Mouse (Mus musculus) intestine, embryonic 16.5 days (tissue): ENCODE data around the gene Olfr455. TPM values are rescaled to one million over a fixed set of nuclear protein-coding genes. Genes with fewer than 3 reads are reported as not detected.

Experiments used
- ATAC-seq: fragments of 200-750 bp; cut with Nextera tagmentation; 2 replicates; pipeline ENCODE4 v1.8.0; 2017; ENCODE audit warnings: moderate TSS enrichment, moderate library complexity
- H3K27ac ChIP-seq: fragments of 300-500 bp; sonication (generic); 2 replicates; pipeline ENCODE4 v1.5.1; 2014; ENCODE audit warnings: mild to moderate bottlenecking, low read length
- H3K27me3 ChIP-seq: fragments of 300-500 bp; sonication (generic); replicated peaks from 2 replicates; pipeline ENCODE4 v1.6.1; 2014; ENCODE audit warnings: low read length, control low read depth, mixed read lengths; ENCODE audit not compliant: control insufficient read depth, insufficient read depth
- H3K36me3 ChIP-seq: fragments of 300-500 bp; sonication (generic); 2 replicates; pipeline ENCODE4 v1.6.1; 2014; ENCODE audit warnings: low read length, control low read depth; ENCODE audit not compliant: control insufficient read depth, insufficient read depth
- H3K4me1 ChIP-seq: fragments of 300-500 bp; sonication (generic); 2 replicates; pipeline ENCODE4 v1.6.1; 2014; ENCODE audit warnings: low read length, control low read depth, mixed read lengths; ENCODE audit not compliant: control insufficient read depth, insufficient read depth
- H3K4me2 ChIP-seq: fragments of 300-500 bp; sonication (generic); 2 replicates; pipeline ENCODE4 v1.6.1; 2014; ENCODE audit warnings: low read depth, low read length, control low read depth
- H3K4me3 ChIP-seq: fragments of 300-500 bp; sonication (generic); 2 replicates; pipeline ENCODE4 v1.5.1; 2014; ENCODE audit warnings: mild to moderate bottlenecking, low read length
- H3K9ac ChIP-seq: fragments of 300-500 bp; sonication (generic); 2 replicates; pipeline ENCODE4 v1.6.1; 2014; ENCODE audit warnings: low read depth, low read length
- H3K9me3 ChIP-seq: fragments of 300-500 bp; sonication (generic); 2 replicates; pipeline ENCODE4 v1.6.1; 2016; ENCODE audit warnings: low read length, control low read depth; ENCODE audit not compliant: control insufficient read depth
- WGBS: fragments of 180-500 bp; shearing (Covaris S2); extraction: QIAGEN DNeasy Blood & Tissue Kit; methylation state at CpG from one replicate; pipeline ENCODE4 v1.1.7; 2014; 5-methylcytosine and 5-hydroxymethylcytosine counted together
- polyA plus RNA-seq: library from polyadenylated mRNA; unstranded; fragments of >200 nt; fragmentation: Nextera tagmentation; extraction: Ambion mirVana; gene quantifications from 2 replicates; pipeline ENCODE4 v1.2.1, GENCODE M21; 2015

Gene Olfr455
- polyA plus RNA-seq, 1 experiment from 2014 or later, result not detected

DNA sequence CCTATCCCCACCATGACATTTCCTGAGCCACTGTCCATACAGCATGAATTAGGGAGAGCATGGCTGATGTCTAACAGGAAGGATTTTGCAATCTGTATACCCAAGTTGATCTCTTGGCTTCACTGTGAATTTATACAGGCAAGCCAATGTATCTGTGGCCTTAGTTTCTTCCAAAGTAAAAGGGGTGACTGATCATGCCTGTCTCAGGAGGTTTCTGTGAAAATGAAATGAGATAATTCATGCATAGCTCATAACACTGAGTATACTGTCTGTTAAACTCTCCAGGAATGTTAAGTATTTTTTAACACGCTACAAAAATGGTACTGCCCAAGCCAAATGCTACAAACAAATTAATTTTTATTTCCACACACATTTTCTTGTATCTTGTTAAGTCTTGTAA, 33.9 kb downstream of the Olfr455 start:
- no peaks in the 10 kb centered on the region for H3K27me3 ChIP-seq
- 52% methylated on average over 1 of the region's 1 CpGs for WGBS
- ATAC-seq, result no peak
- no peaks in the 10 kb centered on the region for H3K9me3 ChIP-seq
- H3K4me3 ChIP-seq, result no peak overlapping the region
- H3K4me1 ChIP-seq, result no peaks in the 10 kb centered on the region
- no peak overlapping the region for H3K9ac ChIP-seq
- no peak overlapping the region for H3K27ac ChIP-seq
- H3K4me2 ChIP-seq, result no peak overlapping the region
- H3K36me3 ChIP-seq, result no peaks in the 10 kb centered on the region

DNA sequence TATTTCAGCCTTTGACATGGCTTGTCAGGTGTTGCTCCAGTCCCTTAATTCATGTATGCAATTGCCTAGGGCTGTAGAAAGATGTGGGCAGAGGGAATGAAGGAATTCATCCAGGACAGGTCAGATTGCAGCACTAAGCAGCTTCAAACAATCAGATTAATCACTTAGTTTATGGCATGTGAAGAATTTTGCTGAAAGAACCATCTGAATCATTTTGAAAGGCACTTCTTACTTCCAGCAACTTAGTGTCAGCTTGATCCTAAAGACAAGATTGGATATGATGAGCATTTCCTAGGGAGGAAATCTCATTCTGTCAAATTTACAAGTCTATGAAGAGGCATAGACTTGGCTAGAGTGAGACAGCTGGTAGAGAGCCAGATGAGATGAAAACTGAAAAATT, 38.1 kb downstream of the Olfr455 start:
- H3K4me1 ChIP-seq, result no peaks in the 10 kb centered on the region
- no peaks in the 10 kb centered on the region for H3K27me3 ChIP-seq
- H3K36me3 ChIP-seq, result no peaks in the 10 kb centered on the region
- H3K4me2 ChIP-seq, result no peak overlapping the region
- no peak for ATAC-seq
- no peaks in the 10 kb centered on the region for H3K9me3 ChIP-seq
- no peak overlapping the region for H3K4me3 ChIP-seq
- no peak overlapping the region for H3K27ac ChIP-seq
- H3K9ac ChIP-seq, result no peak overlapping the region

DNA sequence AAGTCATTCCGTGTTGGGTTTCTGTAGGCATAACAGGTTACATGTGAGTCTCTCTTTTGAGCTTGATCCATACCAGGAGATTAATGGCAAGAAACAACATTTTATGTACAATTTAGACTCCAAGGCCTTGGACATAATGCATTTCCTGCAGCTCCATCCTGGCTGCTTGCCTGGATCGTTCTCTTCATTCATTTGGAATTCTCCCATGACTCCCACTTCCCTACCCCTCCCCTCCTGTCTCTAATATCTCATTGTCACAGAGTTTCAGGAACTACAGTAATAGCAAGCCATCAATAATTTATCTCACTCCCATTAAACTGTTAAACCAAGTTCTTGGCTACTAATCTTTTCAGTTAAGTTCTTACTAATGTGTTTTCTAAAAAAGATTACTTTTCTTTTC, 43.9 kb downstream of the Olfr455 start:
- H3K4me2 ChIP-seq, result no peak overlapping the region
- H3K9ac ChIP-seq, result no peak overlapping the region
- H3K9me3 ChIP-seq, result no peaks in the 10 kb centered on the region
- ATAC-seq, result no peak
- no peaks in the 10 kb centered on the region for H3K27me3 ChIP-seq
- H3K27ac ChIP-seq, result no peak overlapping the region
- H3K4me1 ChIP-seq, result no peaks in the 10 kb centered on the region
- no peaks in the 10 kb centered on the region for H3K36me3 ChIP-seq
- 63% methylated on average over 2 of the region's 2 CpGs for WGBS
- no peak overlapping the region for H3K4me3 ChIP-seq

DNA sequence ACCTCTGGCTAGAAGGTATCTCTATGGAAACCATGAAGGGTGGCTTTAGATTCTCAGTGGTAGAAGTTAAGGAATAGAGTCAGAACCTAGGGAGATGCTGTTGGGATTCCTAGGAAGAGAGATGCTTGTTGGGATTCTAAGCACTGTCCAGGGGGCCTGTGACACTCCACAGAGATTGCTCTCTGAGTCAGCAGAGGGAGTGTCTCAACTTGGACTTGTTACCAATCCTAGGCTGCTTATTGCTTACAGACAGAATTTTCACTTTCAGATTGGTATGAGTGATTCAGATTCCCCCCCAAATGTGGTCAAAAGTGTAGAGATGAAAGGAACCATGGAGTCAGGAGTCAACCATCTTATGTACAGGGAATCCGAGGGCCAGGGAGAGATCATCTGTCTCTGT, 57.7 kb downstream of the Olfr455 start:
- no peaks in the 10 kb centered on the region for H3K36me3 ChIP-seq
- no peak overlapping the region for H3K27ac ChIP-seq
- no peaks in the 10 kb centered on the region for H3K27me3 ChIP-seq
- H3K4me3 ChIP-seq, result no peak overlapping the region
- H3K9me3 ChIP-seq, result no peaks in the 10 kb centered on the region
- 76% methylated on average over 1 of the region's 1 CpGs for WGBS
- no peak for ATAC-seq
- H3K9ac ChIP-seq, result no peak overlapping the region
- no peak overlapping the region for H3K4me2 ChIP-seq
- no peaks in the 10 kb centered on the region for H3K4me1 ChIP-seq

DNA sequence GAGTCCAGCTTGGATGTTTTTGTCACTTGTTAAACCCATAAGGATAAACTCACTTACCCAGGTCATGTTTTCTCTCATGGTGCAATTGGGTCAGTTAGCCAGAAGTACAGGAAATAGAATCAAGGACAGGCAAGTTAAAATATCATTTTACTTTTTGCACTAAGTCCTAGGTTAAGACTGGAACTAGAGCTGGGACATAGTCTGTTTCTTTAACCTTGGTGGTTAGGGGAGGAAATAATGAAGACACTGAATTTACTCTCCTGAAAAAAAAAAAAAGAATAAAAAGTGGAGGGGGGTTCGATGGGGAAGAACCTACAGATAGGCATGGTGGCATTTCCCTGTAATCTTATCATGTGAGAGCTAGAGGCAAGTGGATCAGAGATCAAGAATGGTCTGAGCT, 60.3 kb downstream of the Olfr455 start, which contains the start of gene Olfr456:
Gene Olfr456 (minus strand): TSS at position 101 of the 400 bp plus-strand sequence.
- Histone ChIP-seq H3K4me2 (no peak within 1 kb of the TSS), H3K27me3 (no peaks in the 10 kb centered on the region), H3K9me3 (no peaks in the 10 kb centered on the region), H3K36me3 (no peaks in the 10 kb centered on the region), H3K9ac (no peak within 1 kb of the TSS), H3K4me1 (no peaks in the 10 kb centered on the region), H3K4me3 (no peak within 1 kb of the TSS), H3K27ac (no peak within 1 kb of the TSS)
- WGBS, result 88% methylated on average over 1 of the region's 1 CpGs
- ATAC-seq, result no peak

Other genes with a start within 250 kb of the Olfr455 start
- 0.12 and 0.21 TPM in 2 replicates for gene Fam131b, start 222.9 kb downstream of the Olfr455 start, polyA plus RNA-seq
- 83.5 and 86.5 TPM in 2 replicates for gene Zyx, start 198.0 kb downstream of the Olfr455 start, polyA plus RNA-seq
- 10.0 and 11.3 TPM in 2 replicates for gene Epha1, start 174.3 kb downstream of the Olfr455 start, polyA plus RNA-seq
- gene Tas2r143, start 147.3 kb downstream of the Olfr455 start, polyA plus RNA-seq, result not detected in 2 replicates
- not detected in 2 replicates for gene Tas2r135, start 142.2 kb downstream of the Olfr455 start, polyA plus RNA-seq
- gene Tas2r126, start 113.1 kb downstream of the Olfr455 start, polyA plus RNA-seq, result not detected in 2 replicates
- not detected in 2 replicates for gene Olfr458, start 82.4 kb downstream of the Olfr455 start, polyA plus RNA-seq
- 0.04 TPM in 1 of 2 replicates, not detected in the other for gene Olfr457, start 71.3 kb downstream of the Olfr455 start, polyA plus RNA-seq
- not detected in 2 replicates for gene Olfr456, start 60.4 kb downstream of the Olfr455 start, polyA plus RNA-seq
- gene Tcaf3, start 50.1 kb upstream of the Olfr455 start, polyA plus RNA-seq, result not detected in 2 replicates
- gene Tcaf2, start 97.7 kb upstream of the Olfr455 start, polyA plus RNA-seq, result 5.4 and 5.6 TPM in 2 replicates
- 40.8 and 44.6 TPM in 2 replicates for gene Tcaf1, start 162.5 kb upstream of the Olfr455 start, polyA plus RNA-seq
- gene Olfr453, start 191.8 kb upstream of the Olfr455 start, polyA plus RNA-seq, result not detected in 2 replicates
- gene Olfr38, start 208.8 kb upstream of the Olfr455 start, polyA plus RNA-seq, result not detected in 2 replicates
- not detected in 2 replicates for gene Olfr452, start 237.5 kb upstream of the Olfr455 start, polyA plus RNA-seq